Mouse (Mus musculus) lung, adult 18-20 months (tissue): ENCODE data around the gene Klrg2.
"Not testable (repeated sequence)": the region's sequence is repeated elsewhere in the genome, so short reads cannot be mapped to it uniquely, and the experiment has no call there.

Experiments used
- DNase-seq, 2 experiments: peaks; one replicate each; pipeline ENCODE4 v3.0.0; 2022; ENCODE audit warnings: mixed read lengths in 2 of 2

Gene Klrg2

GRCm38 (mm10) chr6:38636852-38637618, at the start of gene Klrg2:
Gene Klrg2, minus strand, starts transcription at chr6:38637242.
- peak; percentile 86 to 91 for DNase-seq

DNA sequence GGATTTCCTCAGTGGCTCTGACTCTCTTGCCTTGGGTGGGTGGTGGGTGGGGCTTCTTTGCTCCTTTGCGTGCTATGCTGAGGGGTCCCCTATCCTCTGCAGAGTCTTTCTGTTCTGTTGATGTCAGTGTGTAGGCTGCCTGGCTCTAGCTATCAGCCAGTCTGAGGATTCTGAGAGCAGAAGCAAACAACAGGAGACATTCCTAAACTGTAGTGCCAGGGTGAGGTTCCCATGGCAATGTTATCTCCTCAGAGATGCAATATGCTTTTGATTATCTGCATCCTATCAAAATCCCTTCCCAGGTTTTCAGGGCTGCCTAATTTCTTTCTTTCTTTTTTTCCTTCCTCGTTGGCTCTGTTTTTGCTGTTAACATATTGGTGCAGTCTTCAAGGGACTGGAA, 45.5 kb upstream of the Klrg2 start:
- no peak for DNase-seq

DNA sequence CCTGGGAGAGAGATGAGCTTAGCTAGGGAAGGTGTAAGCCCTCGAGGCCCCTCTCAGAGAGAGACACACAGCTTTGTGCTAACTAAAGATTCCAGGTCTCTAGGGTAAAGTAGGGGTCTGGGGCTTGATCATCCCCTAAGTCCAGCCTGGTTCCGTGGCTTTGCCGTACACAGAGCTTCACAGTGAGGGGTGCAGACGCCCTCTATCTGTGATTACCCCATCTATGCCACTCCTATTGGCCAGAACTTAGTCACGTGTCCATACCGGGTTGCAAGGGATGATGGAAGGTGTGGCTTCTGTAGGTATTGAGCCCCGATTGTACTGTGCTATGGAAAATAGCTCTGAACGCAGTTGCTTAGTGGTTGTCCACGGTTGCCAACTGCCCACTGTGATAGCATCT, 40.6 kb upstream of the Klrg2 start:
- no peak for DNase-seq

DNA sequence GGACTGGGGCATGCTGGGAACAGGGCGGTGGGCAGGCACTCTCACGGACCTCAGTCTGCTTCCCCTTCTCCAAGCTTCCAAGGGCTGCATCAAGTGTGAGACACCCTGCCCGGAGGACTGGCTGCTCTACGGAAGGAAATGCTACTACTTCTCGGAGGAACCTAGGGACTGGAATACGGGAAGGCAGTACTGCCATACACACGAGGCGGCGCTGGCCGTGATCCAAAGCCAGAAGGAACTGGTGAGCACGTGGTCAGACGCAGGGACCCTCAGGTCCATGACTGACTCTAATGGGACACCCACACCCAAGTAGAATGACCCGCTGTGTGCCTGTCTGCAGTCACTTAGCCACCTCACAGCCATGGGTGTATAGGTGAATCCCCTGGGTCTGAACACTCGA, 39.7 kb upstream of the Klrg2 start:
- DNase-seq = no peak

- no peak for DNase-seq
Measured at GRCm38 (mm10) chr6:38676217-38676616, 39.2 kb upstream of the Klrg2 start.

- DNase-seq = no peak
Measured at GRCm38 (mm10) chr6:38672011-38672410, 35.0 kb upstream of the Klrg2 start.

DNA sequence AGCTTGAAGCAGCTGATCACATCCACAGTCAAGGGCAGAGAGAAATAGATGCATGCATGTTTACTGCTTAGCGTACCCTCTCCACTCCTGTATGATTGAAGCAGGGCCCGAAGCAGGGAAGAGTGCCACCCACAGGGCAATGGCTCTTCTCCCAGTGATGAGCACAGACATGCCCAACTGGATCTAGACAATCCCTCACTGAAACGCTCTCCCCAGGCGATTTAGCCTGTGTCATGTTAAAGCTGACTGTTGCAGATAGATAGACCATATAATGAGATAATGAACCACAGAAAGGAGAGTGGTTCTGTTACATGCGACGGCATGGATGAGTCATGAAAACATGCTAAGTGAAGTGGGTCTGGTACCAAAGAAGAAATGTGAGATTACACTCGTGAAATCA, 34.2 kb upstream of the Klrg2 start:
- no peak for DNase-seq

GRCm38 (mm10) chr6:38670488-38670887, 33.4 kb upstream of the Klrg2 start:
- DNase-seq = not testable (repeated sequence)

DNA sequence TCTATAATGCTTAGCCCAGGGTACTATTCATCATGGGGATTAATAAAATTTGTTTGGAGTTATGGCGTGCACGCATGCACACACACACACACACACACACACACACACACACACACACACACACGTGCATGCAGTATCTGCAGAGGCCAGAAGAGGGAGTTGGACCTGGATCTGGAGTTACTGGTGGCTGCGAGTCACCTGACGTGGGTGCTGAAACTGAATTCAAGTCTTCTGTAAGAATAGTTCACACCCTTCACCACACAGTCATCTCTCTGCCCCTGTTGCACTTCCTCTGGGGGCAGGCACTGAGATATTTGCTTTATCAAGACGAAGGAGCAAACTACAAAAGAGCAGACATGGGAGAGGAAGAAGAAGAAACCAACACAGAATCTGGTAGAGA, 32.5 kb upstream of the Klrg2 start:
- no peak for DNase-seq

- no peak for DNase-seq
Measured at GRCm38 (mm10) chr6:38662714-38663615, 25.9 kb upstream of the Klrg2 start, which contains the start of gene Clec2l. Gene Clec2l, plus strand, starts transcription at chr6:38663069.

- DNase-seq = no peak
Measured at GRCm38 (mm10) chr6:38661626-38662025, 24.6 kb upstream of the Klrg2 start.

GRCm38 (mm10) chr6:38650263-38650937, 13.4 kb upstream of the Klrg2 start:
- peak; percentile 50 to 63 for DNase-seq

GRCm38 (mm10) chr6:38649545-38649944, 12.5 kb upstream of the Klrg2 start:
- no peak for DNase-seq

GRCm38 (mm10) chr6:38643039-38643438, 6.0 kb upstream of the Klrg2 start:
- no peak for DNase-seq

DNA sequence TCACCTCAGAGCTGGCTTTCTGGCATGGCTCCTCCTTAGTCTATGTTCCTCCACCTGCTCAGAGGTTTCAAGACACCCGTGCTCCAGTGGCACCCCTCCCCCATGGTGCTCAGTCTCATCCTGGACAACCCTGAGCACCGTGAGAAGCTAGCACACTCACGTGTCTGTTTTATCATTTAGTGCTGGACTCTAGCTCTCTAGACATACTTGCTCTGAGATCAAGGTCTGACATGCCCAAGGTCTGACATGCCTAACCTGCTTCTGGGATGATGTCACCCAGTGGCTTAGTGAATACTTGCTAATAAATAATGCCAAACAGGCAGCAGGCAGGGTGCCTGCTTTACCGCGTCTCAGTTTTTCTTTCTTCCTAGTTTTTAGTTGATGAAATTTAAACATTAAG, 5.6 kb upstream of the Klrg2 start:
- DNase-seq = no peak

DNA sequence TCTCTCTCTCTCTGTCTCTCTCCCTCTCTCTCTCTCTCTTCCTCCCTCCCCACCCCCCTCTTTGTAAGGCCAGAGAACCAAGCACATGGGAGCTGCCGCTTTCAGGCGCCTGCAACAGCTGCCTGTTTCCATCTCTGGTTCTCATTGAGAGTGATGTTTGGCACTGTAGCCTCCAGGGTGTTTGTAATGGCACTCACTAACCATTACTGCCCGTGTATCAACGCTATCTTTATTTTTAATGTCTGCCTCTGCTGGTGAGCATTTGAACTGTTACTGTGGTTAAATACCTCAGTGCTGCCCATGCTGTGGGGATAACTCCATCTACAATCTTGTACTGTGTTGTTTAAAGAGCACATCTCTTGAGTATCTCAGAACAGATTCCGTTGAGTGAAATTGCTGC, 4.6 kb upstream of the Klrg2 start:
- DNase-seq = no peak

GRCm38 (mm10) chr6:38641228-38641627, 4.2 kb upstream of the Klrg2 start:
- no peak for DNase-seq

DNA sequence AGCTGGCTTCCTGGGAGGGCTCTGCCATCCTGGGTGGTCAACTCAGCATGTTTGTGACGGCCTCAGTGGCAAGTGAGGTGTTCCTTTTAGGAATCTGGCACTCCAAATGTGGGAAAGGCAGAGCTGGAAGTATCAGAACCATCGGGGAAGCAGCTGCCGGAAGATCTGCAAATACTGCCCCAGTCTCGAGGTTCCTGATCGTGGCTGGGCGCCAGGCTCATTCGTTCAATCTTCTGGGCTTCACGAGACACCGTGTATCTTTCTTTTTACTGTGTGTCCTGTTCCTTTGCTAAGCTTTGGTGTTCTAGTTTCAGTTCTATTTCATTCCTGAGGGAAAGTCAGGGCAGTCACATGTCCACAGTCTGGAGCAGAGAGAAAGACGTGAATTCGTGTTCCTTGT, 3.4 kb upstream of the Klrg2 start:
- no peak for DNase-seq

- DNase-seq = peak; percentile 40 to 55
Measured at GRCm38 (mm10) chr6:38635941-38636851, 846 bp downstream of the Klrg2 start.

DNA sequence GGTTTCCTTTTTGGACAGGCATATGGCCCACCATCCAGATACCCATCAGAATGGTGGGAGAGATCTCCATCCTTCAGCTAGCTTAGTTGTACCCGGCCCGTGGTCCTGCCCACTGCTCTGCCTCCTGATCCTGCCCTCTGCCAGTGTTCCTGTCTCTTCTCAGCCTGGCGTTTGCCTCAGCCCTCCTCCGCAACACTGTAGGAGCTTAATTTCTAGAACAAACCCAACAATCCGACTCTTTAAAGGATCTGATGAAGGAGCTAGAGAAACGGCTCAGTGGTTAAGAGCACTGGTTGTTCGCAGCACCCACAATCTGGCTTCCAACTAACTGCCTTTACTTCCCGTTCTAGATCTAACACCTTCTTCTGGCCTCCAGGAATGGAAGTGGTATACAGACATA, 2.6 kb downstream of the Klrg2 start:
- no peak for DNase-seq

GRCm38 (mm10) chr6:38632826-38633225, 4.2 kb downstream of the Klrg2 start:
- DNase-seq = no peak

DNA sequence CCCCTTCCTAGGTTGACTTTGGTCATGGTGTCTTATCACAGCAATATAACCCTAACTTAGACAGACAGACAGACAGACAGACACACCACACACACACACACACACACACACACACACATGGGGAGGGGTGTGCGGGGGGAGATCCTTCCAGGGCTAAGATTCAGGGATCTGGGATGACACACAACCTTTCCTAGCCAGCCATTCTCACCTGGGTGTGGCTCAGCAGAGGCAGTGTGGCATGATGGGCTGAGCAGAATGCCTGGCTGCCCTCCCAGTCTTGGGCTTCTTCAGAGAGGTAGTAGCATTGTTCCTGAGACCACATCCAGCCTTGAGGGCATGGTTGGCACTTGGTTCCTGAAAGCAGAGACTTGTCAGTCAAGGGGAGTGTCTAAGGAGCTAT, 7.5 kb downstream of the Klrg2 start:
- no peak for DNase-seq
